Mouse (Mus musculus) G1E (cell line): ENCODE results near the gene H3f3b.

Experiments used
- CTCF ChIP-seq: IDR thresholded peaks from 2 replicates; pipeline ENCODE4 v1.5.1; 2012; ENCODE audit warnings: low read depth, low read length, inconsistent platforms, mixed read lengths
- GATA2 ChIP-seq: IDR thresholded peaks from 2 replicates; pipeline ENCODE4 v1.6.1; 2012; ENCODE audit warnings: low read depth, low read length, inconsistent platforms, borderline replicate concordance

- no peak for TF ChIP-seq CTCF
- no peak for TF ChIP-seq GATA2
Measured at GRCm38 (mm10) chr11:116005701-116006419, 21.9 kb downstream of the H3f3b start.
